Mouse (Mus musculus) G1E (cell line): ENCODE data around the gene Mrpl37.

ENCODE experiments used
- CTCF ChIP-seq: IDR thresholded peaks from 2 replicates; pipeline ENCODE4 v1.5.1; 2012; ENCODE audit warnings: low read depth, low read length, inconsistent platforms, mixed read lengths
- GATA1 ChIP-seq: IDR thresholded peaks from 2 replicates; pipeline ENCODE4 v1.6.1; 2012; ENCODE audit warnings: borderline replicate concordance, low read length, inconsistent platforms, mixed read lengths
- GATA2 ChIP-seq: IDR thresholded peaks from 2 replicates; pipeline ENCODE4 v1.6.1; 2012; ENCODE audit warnings: low read depth, low read length, inconsistent platforms, borderline replicate concordance
- POLR2AphosphoS5 ChIP-seq: IDR thresholded peaks from 2 replicates; pipeline ENCODE4 v1.6.1; 2012; ENCODE audit warnings: low read depth, low read length, inconsistent platforms; ENCODE audit not compliant: insufficient replicate concordance
- TAL1 ChIP-seq: conservative IDR thresholded peaks from 2 replicates; pipeline ENCODE4 v1.6.1; 2012; ENCODE audit warnings: low read depth, low read length, inconsistent platforms, mixed read lengths

DNA sequence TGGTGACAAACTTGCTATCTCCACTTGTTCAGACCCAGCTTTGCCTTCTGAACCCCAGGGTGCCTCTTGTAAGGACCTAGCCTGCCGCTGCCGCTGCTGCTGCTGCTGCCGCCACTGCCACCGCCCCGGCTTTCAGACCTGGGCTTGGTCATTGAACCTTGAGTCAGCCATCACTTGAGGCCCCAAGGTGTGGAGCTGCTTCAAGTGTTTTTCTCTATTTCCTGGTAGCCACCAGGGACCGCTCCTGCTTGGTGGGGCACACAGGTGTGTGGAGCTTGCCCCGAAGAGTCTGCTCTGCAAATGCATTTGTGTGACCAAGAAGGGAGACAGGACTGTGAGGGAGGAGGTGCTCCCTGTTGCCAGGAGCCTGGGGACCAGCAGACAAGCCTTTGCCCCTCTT, 41.8 kb downstream of the Mrpl37 start:
- TF ChIP-seq CTCF (no peak), TAL1 (no peak), GATA1 (no peak), POLR2AphosphoS5 (no peak), GATA2 (no peak)
